Mouse (Mus musculus): ENCODE results near the gene Stxbp3. TPM values are rescaled to one million over a fixed set of nuclear protein-coding genes. Genes with fewer than 3 reads are reported as not detected.
"Not testable (repeated sequence)": the region's sequence is repeated elsewhere in the genome, so short reads cannot be mapped to it uniquely, and the experiment has no call there.

Stxbp3 gene
- polyA plus RNA-seq, 2 experiments: 28.4 to 33.0 TPM

DNA sequence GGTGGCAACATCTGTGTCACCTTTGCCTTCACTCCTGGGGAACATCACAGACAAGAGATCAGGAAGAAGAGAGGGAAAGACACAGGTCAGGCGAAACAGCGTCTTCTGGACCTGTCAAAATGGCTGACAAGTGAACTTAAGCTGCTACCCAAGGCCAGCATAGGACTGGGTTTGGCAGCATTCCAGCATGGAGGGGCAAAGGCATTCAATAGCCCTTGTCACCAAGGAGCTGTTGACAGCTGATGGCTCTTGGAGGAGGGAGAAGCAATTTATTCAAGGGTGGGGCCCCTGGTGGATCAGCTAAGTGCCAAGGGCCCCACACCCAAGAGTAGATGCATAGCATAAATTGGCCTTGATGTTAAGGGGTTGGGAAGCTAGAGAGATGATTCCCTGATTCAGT is 38.8 kb upstream of the Stxbp3 start:
- Histone ChIP-seq H3K27ac (replicated peaks; ENCODE audit: low read depth, low read length) (no peak overlapping the region), H3K4me1 (ENCODE audit: control insufficient read depth, insufficient read depth, low read length) (peaks cover 18% of the 10 kb centered on the region; the same call in 1 of the 2 replicates), H3K36me3 (ENCODE audit: control insufficient read depth, insufficient read depth, low read length) (no peaks in the 10 kb centered on the region), H3K4me3 (replicated peaks; ENCODE audit: low read length) (no peak overlapping the region), H3K9me3 (ENCODE audit: control insufficient read depth, low read length) (no peaks in the 10 kb centered on the region), H3K27me3 (ENCODE audit: control insufficient read depth, insufficient read depth, low read length) (no peaks in the 10 kb centered on the region), H3K9ac (ENCODE audit: low read depth, low read length, severe bottlenecking) (no peak overlapping the region), H3K4me2 (replicated peaks; ENCODE audit: low read depth, low read length, severe bottlenecking) (no peak overlapping the region)
- ATAC-seq (ENCODE audit: low FRiP score, low read depth): no peak
- WGBS: 82% methylated on average over 2 of the region's 2 CpGs
- no peak for TF ChIP-seq POLR2A (IDR thresholded peaks at IDR 0.05; ENCODE audit: borderline replicate concordance, extremely low read depth, insufficient read depth, insufficient read length)
- DNase-seq (ENCODE audit: low spot score): no peak

DNA sequence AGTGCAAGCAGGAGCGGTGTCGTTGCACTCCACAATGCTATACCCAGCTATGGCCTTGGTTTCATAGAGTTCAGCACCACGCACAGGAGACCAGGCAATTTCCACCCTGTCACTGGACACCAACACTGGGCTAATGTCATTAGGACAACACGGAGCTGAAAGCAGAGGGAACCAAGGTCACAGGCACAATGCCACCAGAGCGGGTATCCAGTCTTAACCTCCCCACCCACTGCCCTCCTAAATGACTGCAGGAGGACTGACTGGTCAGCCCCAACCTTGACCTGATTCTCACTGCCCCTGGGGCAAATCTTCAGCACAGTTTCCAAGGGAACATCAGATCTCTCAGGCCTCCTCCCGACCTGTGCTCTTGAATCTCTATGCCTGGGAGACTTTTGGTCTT is 30.3 kb upstream of the Stxbp3 start:
- Histone ChIP-seq H3K9me3 (ENCODE audit: control insufficient read depth, low read length) (no peaks in the 10 kb centered on the region), H3K36me3 (ENCODE audit: control insufficient read depth, insufficient read depth, low read length) (no peaks in the 10 kb centered on the region), H3K27me3 (ENCODE audit: control insufficient read depth, insufficient read depth, low read length) (no peaks in the 10 kb centered on the region), H3K4me2 (replicated peaks; ENCODE audit: low read depth, low read length, severe bottlenecking) (no peak overlapping the region), H3K4me1 (ENCODE audit: control insufficient read depth, insufficient read depth, low read length) (no peaks in the 10 kb centered on the region), H3K27ac (replicated peaks; ENCODE audit: low read depth, low read length) (no peak overlapping the region), H3K9ac (ENCODE audit: low read depth, low read length, severe bottlenecking) (no peak overlapping the region), H3K4me3 (replicated peaks; ENCODE audit: low read length) (no peak overlapping the region)
- WGBS: 82% methylated on average over 6 of the region's 6 CpGs
- DNase-seq (ENCODE audit: low spot score): no peak
- no peak for TF ChIP-seq POLR2A (IDR thresholded peaks at IDR 0.05; ENCODE audit: borderline replicate concordance, extremely low read depth, insufficient read depth, insufficient read length)
- no peak for ATAC-seq (ENCODE audit: low FRiP score, low read depth)

DNA sequence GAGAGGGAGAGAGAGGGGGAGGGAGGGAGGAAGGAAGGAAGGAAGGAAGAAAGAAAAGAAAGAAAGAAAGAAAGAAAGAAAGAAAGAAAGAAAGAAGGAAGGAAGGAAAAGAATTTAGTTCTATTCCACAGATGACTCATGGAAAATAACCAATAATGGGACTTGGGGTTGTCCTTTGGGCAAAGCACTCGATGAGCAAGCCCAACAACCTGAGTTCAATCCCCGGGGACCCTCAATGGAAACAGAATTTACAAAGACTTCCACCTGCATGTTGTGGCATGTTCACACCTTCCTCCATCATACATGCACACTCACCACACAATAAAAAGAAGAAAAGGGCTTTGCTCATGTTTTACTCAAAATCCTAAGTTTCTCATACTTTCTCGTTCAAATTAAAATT is 27.1 kb upstream of the Stxbp3 start:
- DNase-seq (ENCODE audit: low spot score) (no peak), ATAC-seq (ENCODE audit: low FRiP score, low read depth) (no peak)
- H3K4me2 ChIP-seq (replicated peaks; ENCODE audit: low read depth, low read length, severe bottlenecking): no peak overlapping the region
- TF ChIP-seq POLR2A (IDR thresholded peaks at IDR 0.05; ENCODE audit: borderline replicate concordance, extremely low read depth, insufficient read depth, insufficient read length): no peak
- H3K27me3 ChIP-seq (ENCODE audit: control insufficient read depth, insufficient read depth, low read length): no peaks in the 10 kb centered on the region
- H3K27ac ChIP-seq (replicated peaks; ENCODE audit: low read depth, low read length): no peak overlapping the region
- H3K4me3 ChIP-seq (replicated peaks; ENCODE audit: low read length): no peak overlapping the region
- H3K9ac ChIP-seq (ENCODE audit: low read depth, low read length, severe bottlenecking): no peak overlapping the region
- no peaks in the 10 kb centered on the region for H3K4me1 ChIP-seq (ENCODE audit: control insufficient read depth, insufficient read depth, low read length)
- 84% methylated on average over 3 of the region's 3 CpGs for WGBS
- H3K9me3 ChIP-seq (ENCODE audit: control insufficient read depth, low read length): no peaks in the 10 kb centered on the region
- H3K36me3 ChIP-seq (ENCODE audit: control insufficient read depth, insufficient read depth, low read length): no peaks in the 10 kb centered on the region

DNA sequence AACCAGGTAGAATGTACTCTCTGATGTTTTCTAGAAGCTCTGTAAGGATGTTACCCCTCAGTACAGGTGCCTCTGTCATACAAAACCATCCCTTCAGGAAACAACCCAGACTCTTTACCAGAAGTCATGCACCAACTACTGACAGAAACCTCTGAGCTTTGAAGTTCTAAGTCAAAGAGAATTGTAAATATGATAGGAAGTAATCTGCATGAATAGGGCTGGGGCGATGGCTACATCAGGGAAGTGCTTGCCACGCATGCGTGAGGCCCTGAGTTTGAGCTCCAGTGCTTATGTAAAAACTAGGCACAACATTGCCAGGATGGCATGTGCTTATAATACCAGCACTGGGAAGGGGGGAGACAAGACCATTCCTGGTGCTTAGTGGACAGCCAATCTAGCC is 25.4 kb upstream of the Stxbp3 start:
- Histone ChIP-seq H3K36me3 (ENCODE audit: control insufficient read depth, insufficient read depth, low read length) (no peaks in the 10 kb centered on the region), H3K4me3 (replicated peaks; ENCODE audit: low read length) (no peak overlapping the region), H3K4me2 (replicated peaks; ENCODE audit: low read depth, low read length, severe bottlenecking) (no peak overlapping the region), H3K9ac (ENCODE audit: low read depth, low read length, severe bottlenecking) (no peak overlapping the region), H3K9me3 (ENCODE audit: control insufficient read depth, low read length) (no peaks in the 10 kb centered on the region), H3K4me1 (ENCODE audit: control insufficient read depth, insufficient read depth, low read length) (no peaks in the 10 kb centered on the region), H3K27ac (replicated peaks; ENCODE audit: low read depth, low read length) (no peak overlapping the region), H3K27me3 (ENCODE audit: control insufficient read depth, insufficient read depth, low read length) (no peaks in the 10 kb centered on the region)
- ATAC-seq (ENCODE audit: low FRiP score, low read depth) (no peak), DNase-seq (ENCODE audit: low spot score) (no peak)
- no peak for TF ChIP-seq POLR2A (IDR thresholded peaks at IDR 0.05; ENCODE audit: borderline replicate concordance, extremely low read depth, insufficient read depth, insufficient read length)
- WGBS: 93% methylated on average over 3 of the region's 3 CpGs

DNA sequence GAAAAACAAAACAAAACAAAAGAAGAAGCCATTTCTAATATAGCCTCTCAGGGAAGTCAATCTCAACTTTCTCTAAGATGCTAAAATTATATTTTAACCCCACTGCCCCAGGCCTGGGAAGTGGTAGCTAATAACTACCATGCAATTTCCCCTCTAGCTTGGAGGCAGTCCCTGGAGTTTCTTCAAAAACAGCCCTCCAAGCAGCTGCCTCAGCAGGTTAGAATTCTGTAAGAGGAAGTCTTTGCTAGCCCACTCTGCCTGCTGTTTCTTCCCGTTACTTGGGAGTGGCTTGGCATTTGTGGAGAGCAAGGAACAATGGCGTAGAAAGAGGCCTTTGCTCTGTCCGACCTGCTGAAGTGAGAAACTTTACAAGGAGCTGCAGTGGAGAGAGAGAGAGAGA is 24.8 kb upstream of the Stxbp3 start:
- no peak overlapping the region for H3K9ac ChIP-seq (ENCODE audit: low read depth, low read length, severe bottlenecking)
- 36% methylated on average over 3 of the region's 3 CpGs for WGBS
- H3K4me3 ChIP-seq (replicated peaks; ENCODE audit: low read length): no peak overlapping the region
- no peaks in the 10 kb centered on the region for H3K9me3 ChIP-seq (ENCODE audit: control insufficient read depth, low read length)
- H3K4me1 ChIP-seq (ENCODE audit: control insufficient read depth, insufficient read depth, low read length): no peaks in the 10 kb centered on the region
- H3K4me2 ChIP-seq (replicated peaks; ENCODE audit: low read depth, low read length, severe bottlenecking): no peak overlapping the region
- no peak overlapping the region for H3K27ac ChIP-seq (replicated peaks; ENCODE audit: low read depth, low read length)
- no peaks in the 10 kb centered on the region for H3K27me3 ChIP-seq (ENCODE audit: control insufficient read depth, insufficient read depth, low read length)
- DNase-seq (ENCODE audit: low spot score) (no peak), ATAC-seq (ENCODE audit: low FRiP score, low read depth) (no peak)
- TF ChIP-seq POLR2A (IDR thresholded peaks at IDR 0.05; ENCODE audit: borderline replicate concordance, extremely low read depth, insufficient read depth, insufficient read length): no peak
- no peaks in the 10 kb centered on the region for H3K36me3 ChIP-seq (ENCODE audit: control insufficient read depth, insufficient read depth, low read length)

DNA sequence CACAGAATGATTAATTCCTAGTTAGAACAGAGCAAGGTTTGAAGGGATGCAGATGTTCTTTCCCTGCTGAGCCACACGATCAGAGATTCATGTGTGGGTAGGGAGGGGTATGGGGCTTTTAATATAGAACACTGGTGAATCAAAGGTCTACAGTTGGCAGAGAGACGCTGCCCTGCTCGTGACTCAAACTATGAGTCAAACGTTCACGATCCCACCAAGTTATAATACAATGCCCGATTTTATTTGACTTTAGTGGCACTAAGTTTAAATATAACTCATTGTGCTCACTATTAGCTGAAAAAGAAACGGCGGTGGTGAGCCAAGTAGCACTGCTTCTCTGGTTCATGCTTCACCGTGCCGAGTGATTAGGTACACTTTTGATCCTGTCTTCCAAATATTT is 22.8 kb upstream of the Stxbp3 start:
- H3K36me3 ChIP-seq (ENCODE audit: control insufficient read depth, insufficient read depth, low read length): no peaks in the 10 kb centered on the region
- WGBS: 67% methylated on average over 10 of the region's 10 CpGs
- peaks cover 11% of the 10 kb centered on the region for H3K4me1 ChIP-seq (ENCODE audit: control insufficient read depth, insufficient read depth, low read length)
- ATAC-seq (ENCODE audit: low FRiP score, low read depth): no peak
- no peak overlapping the region for H3K9ac ChIP-seq (ENCODE audit: low read depth, low read length, severe bottlenecking)
- H3K27ac ChIP-seq (replicated peaks; ENCODE audit: low read depth, low read length): no peak overlapping the region
- no peaks in the 10 kb centered on the region for H3K9me3 ChIP-seq (ENCODE audit: control insufficient read depth, low read length)
- no peak overlapping the region for H3K4me3 ChIP-seq (replicated peaks; ENCODE audit: low read length)
- TF ChIP-seq POLR2A (IDR thresholded peaks at IDR 0.05; ENCODE audit: borderline replicate concordance, extremely low read depth, insufficient read depth, insufficient read length): no peak
- H3K4me2 ChIP-seq (replicated peaks; ENCODE audit: low read depth, low read length, severe bottlenecking): no peak overlapping the region
- H3K27me3 ChIP-seq (ENCODE audit: control insufficient read depth, insufficient read depth, low read length): no peaks in the 10 kb centered on the region
- DNase-seq (ENCODE audit: low spot score): no peak

DNA sequence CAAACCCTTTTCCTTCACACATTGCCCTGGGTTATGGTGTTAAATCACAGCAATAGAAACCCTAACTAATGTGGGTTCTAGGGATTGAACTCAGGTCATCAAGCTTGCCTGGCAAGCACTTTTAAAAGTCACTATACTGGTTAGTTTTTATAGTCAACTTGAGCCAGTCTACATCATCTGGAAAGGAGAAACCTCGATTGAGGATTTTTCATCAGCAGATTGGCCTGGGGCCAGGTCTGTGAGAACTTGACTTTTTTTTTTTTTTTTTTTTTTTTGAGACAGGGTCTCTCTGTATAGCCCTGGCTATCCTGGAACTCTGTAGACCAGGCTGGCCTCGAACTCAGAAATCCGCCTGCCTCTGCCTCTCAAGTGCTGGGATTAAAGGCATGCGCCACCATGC is 22.0 kb upstream of the Stxbp3 start:
- H3K9me3 ChIP-seq (ENCODE audit: control insufficient read depth, low read length); H3K9ac ChIP-seq (ENCODE audit: low read depth, low read length, severe bottlenecking); DNase-seq (ENCODE audit: low spot score); H3K4me3 ChIP-seq (replicated peaks; ENCODE audit: low read length); H3K27ac ChIP-seq (replicated peaks; ENCODE audit: low read depth, low read length); ATAC-seq (ENCODE audit: low FRiP score, low read depth); H3K27me3 ChIP-seq (ENCODE audit: control insufficient read depth, insufficient read depth, low read length); H3K4me2 ChIP-seq (replicated peaks; ENCODE audit: low read depth, low read length, severe bottlenecking); H3K36me3 ChIP-seq (ENCODE audit: control insufficient read depth, insufficient read depth, low read length): not testable (repeated sequence)
- peaks cover 15% of the 10 kb centered on the region for H3K4me1 ChIP-seq (ENCODE audit: control insufficient read depth, insufficient read depth, low read length)
- WGBS: 79% methylated on average over 4 of the region's 4 CpGs
